Mouse (Mus musculus) granulocyte monocyte progenitor cell, adult 5-6 weeks (primary cell): ENCODE results near the gene Ccdc150. TPM values are rescaled to one million over a fixed set of nuclear protein-coding genes. Genes with fewer than 3 reads are reported as not detected.

ENCODE experiments used
- total RNA-seq, 2 experiments: library from RNA; stranded (forward) in 1 of 2; stranded (reverse) in 1 of 2; fragments of 200-712, 200-1000 nt in 1 of 2; fragments of >200 nt in 1 of 2; fragmentation: Nextera tagmentation in 1 of 2; gene quantifications; 2 replicates each; pipeline ENCODE4 v1.2.3; 2014 to 2017

Ccdc150 gene
- total RNA-seq, 2 experiments from 2014 or later = 3.0 TPM; not detected in 1

Other genes starting within 250 kb of the Ccdc150 start
- gene Hecw2, start 55.5 kb upstream of the Ccdc150 start, total RNA-seq (2014; fragmentation: Nextera tagmentation) = not detected in 2 replicates
- gene Hecw2, start 55.5 kb upstream of the Ccdc150 start, total RNA-seq (2017) = not detected in 2 replicates
- 11.5 and 17.6 TPM in 2 replicates for gene Gtf3c3, start 188.3 kb downstream of the Ccdc150 start, total RNA-seq (2014; fragmentation: Nextera tagmentation)
- 40.4 and 49.3 TPM in 2 replicates for gene Gtf3c3, start 188.3 kb downstream of the Ccdc150 start, total RNA-seq (2017)